Mouse (Mus musculus): Measurements from ENCODE around the gene Sox8.

Sox8 gene

DNA sequence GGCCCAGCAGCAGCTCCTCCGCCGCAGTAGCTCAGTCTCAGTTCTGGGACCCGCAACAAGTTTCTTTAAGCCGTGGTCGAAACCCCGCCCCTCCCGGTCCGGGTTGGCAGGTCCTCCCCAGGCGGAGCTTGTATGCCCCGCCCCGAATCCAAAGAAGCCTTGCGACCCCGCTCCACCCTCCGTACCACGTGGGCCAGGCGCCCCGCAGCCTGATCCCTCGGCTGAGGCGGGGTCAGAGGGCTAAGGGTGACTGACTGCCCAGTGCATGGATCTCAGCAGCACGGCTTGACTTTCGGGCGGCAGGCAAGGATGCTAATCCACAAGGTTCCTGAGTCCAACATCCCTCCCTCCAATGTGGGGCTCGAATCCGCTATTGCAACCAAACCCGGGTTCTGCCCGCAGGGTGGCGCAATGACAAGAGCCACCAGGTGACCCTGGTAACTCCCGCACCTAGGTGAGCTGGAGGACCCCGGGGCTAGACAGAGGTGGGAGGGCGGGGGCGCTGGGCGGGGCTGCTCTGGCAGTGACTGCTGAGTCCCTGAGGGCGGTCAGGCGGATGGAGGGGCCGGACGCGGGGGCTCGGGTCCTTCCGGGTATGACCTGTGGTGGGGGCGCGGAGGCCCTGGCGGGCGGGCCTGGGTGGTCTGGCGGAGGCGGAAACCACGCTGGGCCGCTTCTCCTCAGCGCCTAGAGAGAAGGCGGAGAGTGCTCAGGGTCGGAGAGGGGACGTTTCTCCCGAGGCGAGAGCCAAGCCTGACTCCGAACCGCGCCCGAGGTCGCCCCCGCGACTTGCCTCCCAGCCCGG, at the start of gene Sox8:
TSS of gene Sox8 (minus strand) at position 39 of the 805 bp plus-strand sequence.
- DNase-seq (ENCODE audit: low read depth, low spot score): no peak

DNA sequence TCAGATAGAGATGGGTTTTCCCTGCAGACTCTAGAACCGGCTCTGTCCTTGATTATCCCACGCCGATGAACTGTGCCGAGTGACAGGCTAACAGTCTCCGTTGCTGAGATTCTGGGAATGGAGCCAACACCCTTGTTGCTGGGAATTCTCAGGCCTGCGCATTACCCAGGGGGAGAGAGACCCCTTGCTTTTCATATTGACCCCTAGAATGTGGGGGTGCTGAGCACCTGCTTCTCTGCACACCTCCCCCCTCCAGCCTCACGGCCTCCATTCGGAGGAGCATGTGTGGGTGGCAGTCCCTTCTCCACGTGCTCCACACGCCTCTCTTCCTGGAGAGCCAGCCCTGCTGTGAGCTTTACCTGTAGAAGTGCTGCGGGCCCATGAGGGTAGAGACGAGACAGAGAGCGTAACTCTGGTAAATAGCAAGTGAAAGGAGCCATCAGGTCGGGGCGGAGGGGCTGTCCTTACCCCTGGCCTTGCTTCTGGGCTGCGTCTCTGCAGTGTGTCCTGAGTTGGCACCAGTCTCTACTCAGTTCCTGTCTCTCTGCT, 48.1 kb upstream of the Sox8 start:
- DNase-seq (ENCODE audit: low read depth, low spot score): no peak

DNA sequence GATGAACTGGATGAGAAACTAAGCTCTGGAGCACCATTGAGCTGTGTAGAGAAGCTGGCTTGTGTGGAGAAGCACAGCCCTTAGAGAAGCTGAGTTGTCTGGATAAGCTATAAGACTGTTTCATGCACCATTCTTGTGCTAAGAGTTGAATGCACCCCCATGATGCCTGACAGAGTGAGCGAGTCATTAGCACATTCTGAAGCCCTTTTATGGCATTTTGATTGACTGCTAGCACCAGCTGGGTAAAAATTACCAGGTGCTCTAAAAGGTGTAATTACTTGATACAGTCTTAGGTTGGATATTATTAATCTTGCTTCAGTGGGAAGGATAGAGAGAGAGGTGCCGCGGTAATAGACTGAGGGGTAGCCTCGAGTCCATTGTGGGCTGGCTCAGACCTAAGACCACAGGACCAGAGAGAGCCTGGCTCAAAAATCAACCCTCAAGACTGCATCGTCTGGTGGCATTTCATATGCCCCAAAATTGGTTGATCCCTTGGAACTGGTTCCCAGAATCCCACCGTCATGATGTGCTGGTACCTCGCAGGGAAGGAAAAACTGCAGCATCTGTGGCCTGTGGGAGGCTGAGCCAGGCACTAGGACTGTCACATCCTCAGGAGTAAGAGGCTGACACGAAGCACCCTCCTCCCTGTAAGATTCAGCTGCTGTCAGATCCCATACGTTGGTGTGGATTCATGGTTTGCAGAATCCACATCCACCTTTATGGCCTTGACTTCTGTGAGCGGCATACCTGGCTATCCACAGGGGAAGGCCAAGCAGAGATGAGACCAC, 44.4 kb upstream of the Sox8 start:
- no peak for DNase-seq (ENCODE audit: low read depth, low spot score)

- no peak for DNase-seq (ENCODE audit: low read depth, low spot score)
These were observed 42.8 kb upstream of the Sox8 start for GRCm38 (mm10) chr17:25613323-25613722.

GRCm38 (mm10) chr17:25612537-25612936, 42.1 kb upstream of the Sox8 start:
- DNase-seq (ENCODE audit: low read depth, low spot score): no peak

DNA sequence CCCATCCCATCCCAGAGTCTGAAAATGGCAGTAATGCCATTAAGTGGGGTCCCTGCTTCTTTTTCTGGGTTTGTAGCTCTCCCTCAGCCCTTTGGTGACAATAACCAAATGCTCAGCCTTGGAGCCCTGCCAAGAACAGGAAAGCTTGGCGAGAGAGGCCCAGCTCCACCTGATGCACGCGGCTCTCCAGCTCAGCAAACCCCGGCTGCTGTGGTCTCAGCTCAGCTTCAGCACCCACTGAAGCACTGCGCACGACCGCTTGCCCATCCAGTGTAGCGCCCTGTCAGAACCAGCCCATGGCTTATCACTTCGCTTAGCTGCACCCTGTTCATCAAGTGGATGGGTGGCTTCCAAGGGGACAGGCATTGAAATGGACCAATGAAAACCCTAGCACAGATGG, 39.7 kb upstream of the Sox8 start:
- no peak for DNase-seq (ENCODE audit: low read depth, low spot score)

DNA sequence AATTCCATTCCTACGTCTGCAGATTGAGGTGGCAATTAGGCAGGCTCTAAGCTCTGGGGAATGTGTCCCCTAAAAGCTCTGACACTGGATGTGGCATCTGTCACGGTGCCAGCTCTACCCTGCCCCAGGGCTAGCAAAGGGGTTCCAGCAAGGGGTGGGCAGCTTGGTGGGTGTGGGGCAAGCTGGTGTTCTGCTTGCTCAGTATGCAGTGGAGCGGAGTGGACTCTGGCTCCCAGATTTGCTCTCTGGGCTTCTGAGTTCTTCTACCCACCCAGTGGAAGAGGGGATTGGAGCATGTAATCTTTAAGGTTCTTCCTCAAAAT, 39.0 kb upstream of the Sox8 start:
- no peak for DNase-seq (ENCODE audit: low read depth, low spot score)

DNA sequence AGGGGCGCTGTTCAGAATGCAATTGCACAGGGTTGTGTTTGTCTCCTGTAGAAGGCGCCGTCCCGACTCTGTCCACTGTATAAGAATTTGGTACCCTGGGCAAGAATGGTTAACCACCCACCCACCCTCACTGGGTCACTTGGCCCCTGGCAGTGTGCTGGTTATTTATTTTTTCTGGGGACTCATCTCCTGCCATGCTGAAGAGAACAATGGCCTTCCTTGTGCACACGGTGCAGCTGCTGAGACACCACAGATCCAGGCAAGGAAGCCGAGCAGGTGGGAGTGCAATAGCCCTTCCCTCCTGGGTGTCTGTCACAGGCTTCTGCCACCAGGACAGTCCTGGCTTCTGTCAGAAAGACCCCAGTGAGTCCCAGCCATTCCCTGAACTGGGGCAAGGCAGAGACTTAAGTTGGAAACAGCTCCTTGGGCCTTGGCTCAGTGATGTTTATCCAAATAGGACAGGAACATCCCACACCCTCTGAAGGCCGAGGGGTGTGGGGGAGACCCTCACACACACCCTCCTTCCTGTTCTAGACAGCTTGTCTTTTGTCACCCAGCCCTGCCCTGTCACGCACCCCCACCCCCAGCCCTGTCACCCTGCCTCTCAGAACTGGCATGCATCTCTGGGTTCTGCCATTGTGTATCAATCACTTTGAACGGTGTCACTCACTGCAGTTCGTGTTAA, 38.5 kb upstream of the Sox8 start:
- DNase-seq (ENCODE audit: low read depth, low spot score): no peak

DNA sequence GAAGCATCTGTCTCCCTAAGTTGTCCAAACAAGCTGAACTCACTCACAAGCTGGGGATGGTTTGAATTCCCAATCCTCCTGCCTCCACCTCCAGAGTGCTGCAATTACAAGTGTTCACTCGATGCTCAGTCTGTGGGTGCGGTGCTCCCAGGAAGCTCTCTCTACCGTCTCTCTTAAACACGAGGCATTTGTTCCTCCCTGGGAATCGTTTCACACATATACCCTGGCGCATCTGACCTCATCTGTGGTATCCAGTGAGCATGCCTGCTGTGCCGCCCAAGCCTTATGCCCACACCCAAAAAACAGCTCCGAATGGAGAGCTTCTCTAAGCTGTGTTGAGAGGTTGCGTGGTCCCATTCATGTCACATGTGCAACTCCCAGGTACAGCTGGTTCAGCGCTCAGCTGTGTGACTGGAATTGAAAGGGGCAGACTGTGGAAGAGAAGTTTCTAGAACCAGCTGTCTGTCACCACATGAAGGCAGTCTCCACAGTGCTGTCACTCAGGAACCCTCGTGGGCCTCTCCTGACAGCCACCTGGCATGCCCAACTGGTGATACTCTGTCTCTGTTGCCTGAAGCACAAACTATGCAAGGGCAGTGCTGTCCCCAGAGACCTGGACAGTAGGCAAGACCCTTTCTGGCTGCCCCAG, 37.8 kb upstream of the Sox8 start:
- DNase-seq (ENCODE audit: low read depth, low spot score): no peak

GRCm38 (mm10) chr17:25604234-25604633, 33.7 kb upstream of the Sox8 start:
- no peak for DNase-seq (ENCODE audit: low read depth, low spot score)

DNA sequence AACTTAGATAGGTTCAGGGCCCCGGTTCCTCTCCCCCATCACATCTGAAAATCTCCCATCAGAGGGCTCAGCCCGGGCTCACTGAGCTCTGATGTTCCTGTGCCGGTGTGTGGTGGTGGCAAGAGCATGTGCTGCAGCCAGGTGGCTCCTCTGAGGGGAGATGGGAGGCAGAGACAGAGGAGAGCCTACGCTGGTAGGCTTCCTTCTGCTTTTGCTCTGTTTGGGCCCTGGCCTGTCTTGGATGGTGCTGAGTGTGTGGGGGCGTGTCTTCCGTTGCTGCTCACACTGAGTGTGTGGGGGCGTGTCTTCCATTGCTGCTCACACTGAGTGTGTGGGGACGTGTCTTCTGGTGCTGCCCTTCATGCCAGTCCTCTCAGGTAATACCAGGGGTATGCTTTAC, 31.9 kb upstream of the Sox8 start:
- no peak for DNase-seq (ENCODE audit: low read depth, low spot score)

- no peak for DNase-seq (ENCODE audit: low read depth, low spot score)
These were observed 27.1 kb upstream of the Sox8 start for GRCm38 (mm10) chr17:25597537-25597936.

DNA sequence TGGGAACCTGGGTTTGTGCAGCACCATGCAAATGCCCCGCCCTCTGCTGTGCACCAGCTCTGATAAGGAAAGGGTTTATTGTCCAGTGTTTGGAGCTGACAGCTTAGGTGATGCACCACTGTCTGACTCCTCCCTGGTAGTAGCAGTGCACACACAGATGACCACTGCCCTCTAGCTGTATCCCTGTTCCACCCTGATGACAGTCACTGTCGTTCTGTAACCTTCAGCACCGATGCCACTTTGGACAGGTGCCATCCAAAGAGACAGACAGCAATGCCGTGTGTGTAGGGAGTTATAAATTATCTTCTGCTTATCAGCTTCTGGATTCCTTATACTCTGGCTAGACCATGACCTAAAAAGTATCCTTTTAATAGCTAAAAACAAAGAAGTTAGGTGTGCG, 25.0 kb upstream of the Sox8 start:
- DNase-seq (ENCODE audit: low read depth, low spot score): no peak

DNA sequence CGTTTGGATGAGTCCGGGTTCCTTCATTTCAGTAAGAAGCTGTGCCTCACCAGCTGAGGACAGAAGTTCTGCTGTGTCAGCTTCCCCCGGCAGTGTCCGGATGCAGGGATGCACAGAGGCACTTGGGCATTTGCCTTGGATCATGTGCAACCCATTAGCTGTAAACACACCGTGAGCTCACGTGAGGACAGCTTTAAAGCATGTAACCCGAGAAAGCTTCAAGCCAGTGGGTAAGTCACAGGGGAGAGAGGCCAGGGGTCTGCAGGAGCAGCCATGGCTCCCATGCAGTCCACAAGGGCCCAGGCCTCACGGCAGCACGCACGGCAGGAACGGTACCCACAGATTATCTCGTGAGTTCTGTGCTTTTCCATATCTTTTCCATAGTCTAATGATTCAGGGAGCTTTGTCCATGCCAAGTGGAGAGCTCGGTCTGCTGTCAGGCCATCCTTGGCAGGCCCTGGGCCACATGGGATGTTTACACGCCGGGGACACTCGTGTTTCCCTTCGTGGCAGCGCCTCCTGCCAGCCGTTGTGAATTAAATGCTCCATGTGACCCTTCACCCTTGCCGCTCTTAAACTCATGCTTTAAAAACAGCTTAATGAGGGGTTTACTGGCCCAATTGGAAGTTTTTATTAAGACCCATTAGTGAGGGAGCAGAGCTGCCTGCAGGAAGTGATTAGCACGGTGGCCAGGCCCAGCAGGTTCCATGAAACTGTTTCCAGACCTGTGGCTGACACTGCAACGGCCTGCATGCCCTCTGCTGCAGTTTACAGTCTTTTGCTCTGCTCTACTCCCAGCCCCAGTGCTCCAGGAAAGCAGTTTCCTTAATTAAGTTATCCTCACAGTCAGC, 23.1 kb upstream of the Sox8 start:
- DNase-seq (ENCODE audit: low read depth, low spot score): no peak

- no peak for DNase-seq (ENCODE audit: low read depth, low spot score)
These were observed 21.9 kb upstream of the Sox8 start for GRCm38 (mm10) chr17:25592336-25592735.

- DNase-seq (ENCODE audit: low read depth, low spot score): no peak
These were observed 20.5 kb upstream of the Sox8 start for GRCm38 (mm10) chr17:25590985-25591384.

DNA sequence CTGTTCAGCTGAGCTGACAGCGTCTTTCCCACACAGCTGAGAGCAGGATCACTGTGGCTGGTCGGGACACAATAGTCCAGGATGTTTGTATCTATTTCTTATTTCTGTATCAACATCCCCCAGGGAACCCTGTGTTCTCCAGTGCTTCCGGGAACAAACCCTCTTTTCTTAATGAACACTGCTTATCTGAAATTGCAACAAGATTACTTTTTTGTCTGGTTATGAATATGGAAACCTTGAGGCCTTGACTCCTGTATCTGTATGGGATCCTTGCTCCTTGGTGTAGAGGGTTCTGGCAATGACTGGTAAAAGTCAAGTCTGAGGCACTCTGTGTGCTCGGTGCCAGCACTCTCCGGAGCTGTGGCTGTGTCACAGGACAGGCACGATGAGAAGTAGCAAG, 19.6 kb upstream of the Sox8 start:
- no peak for DNase-seq (ENCODE audit: low read depth, low spot score)

DNA sequence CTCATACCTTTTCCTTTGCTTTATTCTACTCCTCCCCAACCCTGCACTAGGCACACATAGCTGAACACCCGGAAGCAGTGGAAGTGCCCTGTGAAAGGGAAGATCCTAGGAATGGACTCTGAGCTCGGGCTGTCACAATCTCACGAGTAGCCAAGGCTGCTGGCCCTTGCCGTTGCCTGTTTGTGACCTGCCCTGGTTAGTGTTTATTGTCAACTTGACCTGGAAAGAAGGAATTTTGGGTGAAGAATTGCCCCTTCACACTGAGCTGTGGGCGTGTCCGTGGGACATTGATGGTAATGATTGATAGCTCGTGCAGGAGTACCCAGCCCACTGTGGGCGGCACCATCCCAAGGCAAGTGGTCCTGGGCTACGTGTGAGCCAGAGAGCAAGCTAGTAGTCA, 14.2 kb upstream of the Sox8 start:
- no peak for DNase-seq (ENCODE audit: low read depth, low spot score)

GRCm38 (mm10) chr17:25583858-25584257, 13.4 kb upstream of the Sox8 start:
- DNase-seq (ENCODE audit: low read depth, low spot score): no peak

GRCm38 (mm10) chr17:25583099-25583498, 12.6 kb upstream of the Sox8 start:
- no peak for DNase-seq (ENCODE audit: low read depth, low spot score)

GRCm38 (mm10) chr17:25582076-25582475, 11.6 kb upstream of the Sox8 start:
- no peak for DNase-seq (ENCODE audit: low read depth, low spot score)
